Mouse (Mus musculus) heart, embryonic 16.5 days (tissue): ENCODE measurements at regions not wholly inside any gene's neighbourhood (a gene's known extent, or its start where the extent isn't known, plus 50 kb on each side); places are given as distances from the start of the nearest gene placed in this dataset.

Source experiments
- ATAC-seq: fragments of 200-750 bp; cut with Nextera tagmentation; replicated peaks from 2 replicates; pipeline ENCODE4 v1.8.0; 2017; ENCODE audit warnings: moderate number of reproducible peaks; ENCODE audit not compliant: insufficient read depth, low FRiP score; ENCODE audit errors: extremely low read depth
- H3K27ac ChIP-seq: fragments of 300-500 bp; sonication (generic); 2 replicates; pipeline ENCODE4 v1.5.1; 2014; ENCODE audit warnings: mild to moderate bottlenecking, low read length, control low read depth, moderate library complexity
- H3K27me3 ChIP-seq: fragments of 300-500 bp; sonication (generic); 2 replicates; pipeline ENCODE4 v1.6.1; 2014; ENCODE audit warnings: low read length, mixed read lengths; ENCODE audit not compliant: control insufficient read depth, insufficient read depth
- H3K36me3 ChIP-seq: fragments of 300-500 bp; sonication (generic); 2 replicates; pipeline ENCODE4 v1.6.1; 2014; ENCODE audit not compliant: control insufficient read depth, insufficient read depth
- H3K4me1 ChIP-seq: fragments of 300-500 bp; sonication (generic); 2 replicates; pipeline ENCODE4 v1.6.1; 2014; ENCODE audit warnings: low read length, mixed read lengths; ENCODE audit not compliant: control insufficient read depth, insufficient read depth
- H3K4me2 ChIP-seq: fragments of 300-500 bp; sonication (generic); 2 replicates; pipeline ENCODE4 v1.6.1; 2014; ENCODE audit warnings: low read depth, mild to moderate bottlenecking, control low read depth, low read length
- H3K4me3 ChIP-seq: fragments of 300-500 bp; sonication (generic); 2 replicates; pipeline ENCODE4 v1.5.1; 2014; ENCODE audit warnings: mild to moderate bottlenecking, control low read depth, low read length
- H3K9ac ChIP-seq: fragments of 300-500 bp; sonication (generic); 2 replicates; pipeline ENCODE4 v1.6.1; 2014; ENCODE audit warnings: low read length, control low read depth
- H3K9me3 ChIP-seq: fragments of 300-500 bp; sonication (generic); replicated peaks from 2 replicates; pipeline ENCODE4 v1.6.1; 2016; ENCODE audit warnings: low read length; ENCODE audit not compliant: control insufficient read depth
- WGBS: fragments of 180-500 bp; shearing (Covaris S2); extraction: QIAGEN DNeasy Blood & Tissue Kit; methylation state at CpG from one replicate; pipeline ENCODE4 v1.1.7; 2014; 5-methylcytosine and 5-hydroxymethylcytosine counted together

DNA sequence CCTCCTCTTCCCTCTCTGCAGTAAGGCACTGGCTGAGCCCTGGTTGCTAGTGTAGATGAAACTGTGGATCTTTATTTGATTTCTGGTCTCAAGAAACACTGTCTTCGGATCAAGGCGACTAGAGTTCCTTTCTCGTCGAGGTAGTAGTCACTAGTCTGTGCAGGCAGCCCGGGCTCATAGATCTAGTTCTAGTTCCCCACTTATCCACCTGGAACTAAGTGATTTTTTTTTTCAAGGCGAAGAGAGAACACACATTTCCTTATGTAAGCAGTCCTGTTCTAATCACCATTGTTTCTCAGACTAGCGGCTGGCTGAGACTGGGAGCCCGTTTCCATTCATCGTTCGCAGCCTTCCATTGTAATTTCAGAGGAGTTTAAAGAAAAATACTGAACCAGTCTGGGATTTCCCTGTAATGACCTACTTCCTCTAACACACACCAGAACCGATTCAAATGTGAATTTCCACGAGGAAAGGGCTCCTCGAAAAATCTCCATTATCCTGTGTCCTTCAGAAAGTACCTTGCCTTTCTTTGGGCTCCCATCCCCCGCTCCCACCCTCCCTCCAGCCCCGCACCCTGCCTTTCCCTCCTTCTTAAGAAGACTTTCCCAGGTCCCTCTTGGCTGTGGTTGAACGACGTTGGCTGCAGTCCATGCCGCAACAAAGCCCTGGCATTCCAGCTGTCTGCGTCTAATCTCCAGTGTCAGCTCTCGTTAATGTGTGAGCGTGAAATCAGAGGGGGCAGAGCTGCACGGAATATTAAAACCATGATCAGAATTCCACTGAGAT is 388.5 kb downstream of the Sorl1 start:
- no peaks in the 10 kb centered on the region for H3K27me3 ChIP-seq

DNA sequence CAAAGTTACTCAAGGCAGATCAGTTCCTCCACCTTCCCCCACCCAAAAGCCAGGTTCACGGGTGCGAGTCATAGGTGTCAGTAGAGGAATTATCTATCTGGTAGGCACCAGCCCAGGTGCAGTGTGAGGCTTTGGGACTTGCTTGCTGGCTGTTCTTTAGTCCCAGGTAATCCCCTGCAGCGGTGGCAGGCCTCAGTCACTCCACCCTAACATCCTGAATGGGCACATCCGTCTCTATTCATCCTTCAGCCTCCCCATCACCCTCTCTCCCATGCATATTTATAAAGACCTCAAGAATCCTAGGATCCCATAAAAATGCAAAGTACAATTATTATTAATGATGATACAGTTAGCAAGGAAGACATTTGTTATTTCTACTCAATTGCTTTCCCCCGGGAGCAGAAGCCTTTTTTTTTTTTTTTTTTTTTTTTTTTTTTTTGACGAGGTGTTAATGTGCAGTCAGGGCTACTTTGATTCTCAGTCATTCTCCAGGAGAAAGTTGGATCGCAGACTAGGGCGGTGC is 389.1 kb downstream of the Sorl1 start:
- peak overlapping the region; percentile 88 for H3K27ac ChIP-seq
- H3K4me2 ChIP-seq: peak overlapping the region; percentile 85
- no peaks in the 10 kb centered on the region for H3K9me3 ChIP-seq
- no peaks in the 10 kb centered on the region for H3K36me3 ChIP-seq
- H3K4me3 ChIP-seq: peak overlapping the region; percentile 53
- no peak for ATAC-seq
- H3K27me3 ChIP-seq: no peaks in the 10 kb centered on the region
- 26% methylated on average over 8 of the region's 8 CpGs for WGBS
- peak overlapping the region; percentile 73 for H3K9ac ChIP-seq
- H3K4me1 ChIP-seq: peaks cover 13% of the 10 kb centered on the region

More for the DNA sequence above, 388.5 kb downstream of the Sorl1 start:
- peak; percentile 91 for ATAC-seq
- Histone ChIP-seq H3K9me3 (no peaks in the 10 kb centered on the region), H3K4me2 (peak overlapping the region; percentile 85), H3K9ac (peak overlapping the region; percentile 73), H3K36me3 (no peaks in the 10 kb centered on the region), H3K4me1 (peaks cover 13% of the 10 kb centered on the region), H3K27ac (peak overlapping the region; percentile 88), H3K4me3 (peak overlapping the region; percentile 53)
- under 1% methylated on average over 22 of the region's 22 CpGs for WGBS

DNA sequence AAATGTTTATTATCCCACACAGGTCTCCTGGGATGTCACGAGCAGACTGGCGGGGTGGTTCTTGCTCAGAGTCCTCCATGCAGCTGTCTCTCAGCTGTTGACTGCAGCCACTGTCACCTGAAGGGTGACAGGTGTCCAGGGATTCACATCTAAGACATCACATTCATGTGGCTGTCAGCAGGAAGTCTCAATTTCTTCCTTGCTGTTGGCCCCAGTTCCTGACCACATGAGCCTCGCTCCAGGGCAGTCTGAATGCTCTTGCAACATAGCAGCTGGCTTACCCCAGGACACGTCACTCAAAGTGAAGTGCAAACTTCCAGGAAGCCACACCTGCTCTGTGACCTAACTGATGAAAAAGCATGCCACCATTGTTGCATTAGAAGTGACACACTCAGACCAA is 402.5 kb downstream of the Sorl1 start:
- Histone ChIP-seq H3K4me3 (no peak overlapping the region), H3K4me2 (no peak overlapping the region), H3K9ac (no peak overlapping the region), H3K4me1 (no peaks in the 10 kb centered on the region), H3K27me3 (no peaks in the 10 kb centered on the region), H3K36me3 (no peaks in the 10 kb centered on the region), H3K27ac (no peak overlapping the region), H3K9me3 (no peaks in the 10 kb centered on the region)
- no peak for ATAC-seq
- WGBS: 65% methylated on average over 4 of the region's 4 CpGs

DNA sequence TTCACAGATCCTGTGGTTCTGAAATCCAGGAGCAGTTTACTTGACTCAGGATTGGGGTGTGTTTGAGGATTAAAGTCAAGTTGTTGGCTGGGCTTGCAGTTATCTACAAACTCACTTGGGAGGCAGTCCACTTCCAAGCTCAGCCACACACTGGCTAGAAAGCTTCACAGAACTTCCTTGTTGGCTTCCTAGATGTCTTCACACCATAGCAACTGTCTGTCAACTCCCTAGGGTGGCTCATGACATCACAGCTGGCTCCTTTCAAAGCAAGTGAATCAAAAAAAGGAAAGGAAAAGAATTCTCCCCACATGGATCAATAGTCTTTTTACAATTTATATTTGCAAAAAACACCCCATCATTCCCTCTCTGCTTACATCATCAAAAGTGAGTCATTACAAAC is 408.9 kb downstream of the Sorl1 start:
- no peak overlapping the region for H3K4me2 ChIP-seq
- no peaks in the 10 kb centered on the region for H3K27me3 ChIP-seq
- H3K4me1 ChIP-seq: no peaks in the 10 kb centered on the region
- H3K9me3 ChIP-seq: no peaks in the 10 kb centered on the region
- no peak overlapping the region for H3K27ac ChIP-seq
- H3K9ac ChIP-seq: no peak overlapping the region
- H3K36me3 ChIP-seq: no peaks in the 10 kb centered on the region
- H3K4me3 ChIP-seq: no peak overlapping the region
- no peak for ATAC-seq

DNA sequence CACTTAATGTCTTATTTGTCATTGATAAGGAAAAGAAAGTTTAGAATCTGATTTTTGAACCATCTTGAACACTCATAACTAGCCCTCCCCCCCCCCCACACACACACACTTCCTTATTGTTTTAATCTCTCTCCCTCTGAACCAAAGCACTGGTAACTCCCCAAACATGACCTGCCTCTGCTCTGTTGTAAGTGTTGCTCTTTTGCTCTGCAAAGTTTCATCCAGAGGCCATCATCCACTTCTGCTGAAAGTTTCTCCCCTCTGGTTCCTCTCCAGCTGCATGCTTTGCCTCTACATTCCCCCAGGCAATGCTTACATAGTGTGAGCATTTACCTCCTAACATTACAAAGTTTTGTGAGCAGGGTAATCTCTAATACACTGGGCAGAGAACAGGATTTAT is 418.1 kb downstream of the Sorl1 start:
- H3K27ac ChIP-seq: no peak overlapping the region

DNA sequence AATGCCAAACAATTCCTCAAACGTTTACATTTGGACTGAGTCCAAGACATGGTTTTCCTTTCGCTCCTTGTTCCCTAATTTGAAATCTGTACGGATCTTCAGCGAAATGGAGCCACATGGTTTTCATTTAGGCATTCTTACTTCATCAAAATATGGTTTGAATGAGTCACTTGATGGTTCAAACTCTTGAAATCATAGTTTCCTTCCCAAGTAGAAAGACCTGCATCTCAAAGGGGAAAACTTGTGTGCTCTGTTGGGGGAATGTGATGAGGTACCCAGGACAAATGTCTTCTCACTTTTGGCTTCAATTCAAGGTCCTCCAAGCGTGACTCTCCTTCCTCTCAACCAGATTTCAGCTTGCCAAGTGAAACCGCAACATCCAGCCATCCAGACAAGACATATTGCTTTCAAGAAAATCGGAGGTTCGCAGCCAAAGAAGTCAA is 418.6 kb downstream of the Sorl1 start:
- ATAC-seq: no peak
- 58% methylated on average over 8 of the region's 8 CpGs for WGBS
- Histone ChIP-seq H3K36me3 (no peaks in the 10 kb centered on the region), H3K9ac (no peak overlapping the region), H3K27ac (no peak overlapping the region), H3K9me3 (no peaks in the 10 kb centered on the region), H3K4me2 (no peak overlapping the region), H3K4me3 (no peak overlapping the region), H3K4me1 (peaks cover 1% of the 10 kb centered on the region), H3K27me3 (no peaks in the 10 kb centered on the region)

More for the DNA sequence above, 418.1 kb downstream of the Sorl1 start:
- H3K27me3 ChIP-seq: no peaks in the 10 kb centered on the region
- no peaks in the 10 kb centered on the region; the same call in 1 of the 2 replicates for H3K4me1 ChIP-seq
- H3K4me3 ChIP-seq: no peak overlapping the region
- H3K9ac ChIP-seq: no peak overlapping the region
- no peaks in the 10 kb centered on the region for H3K9me3 ChIP-seq
- ATAC-seq: no peak
- no peaks in the 10 kb centered on the region for H3K36me3 ChIP-seq
- H3K4me2 ChIP-seq: no peak overlapping the region

DNA sequence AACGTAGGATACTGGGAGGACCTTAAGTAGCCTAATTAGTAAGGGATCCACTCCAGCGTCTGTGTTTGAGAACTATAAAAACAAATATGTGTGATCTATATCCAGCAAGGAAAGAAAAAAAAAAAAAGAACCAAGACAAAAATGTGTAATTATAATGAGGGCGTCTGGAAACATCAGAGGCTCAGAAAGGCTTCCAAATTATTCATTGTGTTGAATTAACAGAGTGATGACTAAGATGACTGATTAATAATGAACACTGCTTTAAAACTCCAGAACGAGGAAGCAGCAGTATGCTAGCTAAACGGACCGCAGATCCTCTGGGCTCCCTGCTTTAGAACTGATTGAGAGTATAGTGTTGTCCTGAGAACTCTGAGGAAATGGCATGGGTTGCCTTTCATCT is 421.0 kb downstream of the Sorl1 start:
- H3K27ac ChIP-seq: no peak overlapping the region
- no peaks in the 10 kb centered on the region for H3K9me3 ChIP-seq
- H3K36me3 ChIP-seq: no peaks in the 10 kb centered on the region
- no peak overlapping the region for H3K4me3 ChIP-seq
- H3K9ac ChIP-seq: no peak overlapping the region
- H3K27me3 ChIP-seq: no peaks in the 10 kb centered on the region
- ATAC-seq: no peak
- 71% methylated on average over 6 of the region's 6 CpGs for whole genome bisulfite sequencing
- no peak overlapping the region for H3K4me2 ChIP-seq
- H3K4me1 ChIP-seq: peaks cover 2% of the 10 kb centered on the region

DNA sequence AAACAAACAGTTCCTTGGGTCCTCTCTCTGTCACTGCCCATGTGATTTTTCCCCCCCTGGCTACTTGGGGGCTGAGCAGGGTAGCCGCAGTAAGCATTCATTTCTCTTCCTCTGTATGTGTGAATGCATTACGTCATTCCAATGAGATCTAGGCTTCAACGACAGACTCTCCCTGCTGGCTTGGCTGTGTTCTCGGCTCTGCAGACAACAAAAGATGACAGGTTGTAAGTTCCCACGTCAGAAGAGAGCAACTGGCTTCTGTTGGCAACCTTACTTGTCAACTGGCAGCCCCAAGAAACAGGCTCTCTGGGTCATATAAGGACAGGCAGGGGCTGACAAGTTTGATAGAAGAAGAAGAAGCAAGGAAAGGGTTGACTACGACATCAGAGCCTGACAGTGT is 423.4 kb downstream of the Sorl1 start:
- peaks cover 2% of the 10 kb centered on the region for H3K4me1 ChIP-seq
- no peak overlapping the region for H3K27ac ChIP-seq
- ATAC-seq: no peak
- H3K9ac ChIP-seq: no peak overlapping the region
- WGBS: 25% methylated on average over 6 of the region's 6 CpGs
- no peaks in the 10 kb centered on the region for H3K9me3 ChIP-seq
- H3K4me3 ChIP-seq: no peak overlapping the region
- H3K27me3 ChIP-seq: no peaks in the 10 kb centered on the region
- H3K4me2 ChIP-seq: no peak overlapping the region
- H3K36me3 ChIP-seq: no peaks in the 10 kb centered on the region

DNA sequence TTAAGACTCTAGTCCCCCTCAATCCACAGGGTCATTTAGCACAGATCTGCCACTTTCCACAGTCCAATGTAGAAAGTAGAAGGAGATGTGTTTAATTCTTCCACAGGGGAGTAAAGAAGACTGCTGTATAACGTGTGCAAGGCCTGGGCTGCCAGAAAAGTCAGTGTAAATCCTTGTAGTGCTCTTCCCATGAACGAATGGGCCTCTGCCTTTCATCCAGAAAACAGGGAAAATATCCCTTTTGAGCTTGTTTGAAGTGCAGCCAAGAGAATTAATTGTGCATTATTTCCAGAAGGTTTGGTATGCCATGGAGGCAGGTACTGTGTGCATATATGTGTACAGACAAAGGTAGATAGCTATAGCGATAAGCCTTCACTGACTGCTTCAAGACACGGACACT is 425.1 kb downstream of the Sorl1 start:
- Histone ChIP-seq H3K4me3 (no peak overlapping the region), H3K4me2 (no peak overlapping the region), H3K4me1 (peaks cover 2% of the 10 kb centered on the region), H3K27ac (no peak overlapping the region), H3K36me3 (no peaks in the 10 kb centered on the region), H3K27me3 (no peaks in the 10 kb centered on the region), H3K9me3 (no peaks in the 10 kb centered on the region), H3K9ac (no peak overlapping the region)
- 76% methylated on average over 4 of the region's 4 CpGs for WGBS
- no peak for ATAC-seq
